Mouse (Mus musculus) C2C12 (cell line): Measurements from ENCODE around the gene Vmn1r52. TPM values are rescaled to one million over a fixed set of nuclear protein-coding genes. Genes with fewer than 3 reads are reported as not detected.
"Not testable (repeated sequence)": the region's sequence is repeated elsewhere in the genome, so short reads cannot be mapped to it uniquely, and the experiment has no call there.

Experiments used
- H3K27me3 ChIP-seq: one replicate; pipeline ENCODE4 v1.6.1; 2011; ENCODE audit not compliant: control insufficient read depth, insufficient read depth, insufficient read length
- H3K36me3 ChIP-seq: one replicate; pipeline ENCODE4 v1.6.1; 2011; ENCODE audit not compliant: control insufficient read depth, insufficient read depth
- H3K4me3 ChIP-seq: one replicate; pipeline ENCODE4 v1.5.1; 2011; ENCODE audit warnings: mild to moderate bottlenecking, control low read depth; ENCODE audit not compliant: poor library complexity, insufficient read depth, severe bottlenecking
- H3K79me2 ChIP-seq: one replicate; pipeline ENCODE4 v1.6.1; 2011; ENCODE audit not compliant: control insufficient read depth, insufficient read depth
- H3K79me3 ChIP-seq: one replicate; pipeline ENCODE4 v1.6.1; 2011; ENCODE audit warnings: low read depth, control low read depth
- H3ac ChIP-seq: one replicate; pipeline ENCODE3; 2011; ENCODE audit warnings: low read depth; ENCODE audit not compliant: control insufficient read depth, insufficient read length
- CEBPB ChIP-seq: IDR thresholded peaks from one replicate; pipeline ENCODE4 v1.6.1; 2011; ENCODE audit warnings: low read depth, mild to moderate bottlenecking, control low read depth, moderate library complexity
- CTCF ChIP-seq: IDR thresholded peaks from one replicate; pipeline ENCODE4 v1.5.1; 2011; ENCODE audit not compliant: control insufficient read depth, insufficient read depth, insufficient read length
- FOSL1 ChIP-seq: IDR thresholded peaks from one replicate; pipeline ENCODE4 v1.8.0; 2011; ENCODE audit warnings: mild to moderate bottlenecking, low read length; ENCODE audit not compliant: poor library complexity, insufficient read depth, severe bottlenecking
- MAX ChIP-seq: IDR thresholded peaks from one replicate; pipeline ENCODE4 v1.6.1; 2011; ENCODE audit warnings: mild to moderate bottlenecking, control low read depth
- MYOD1 ChIP-seq: IDR thresholded peaks from one replicate; pipeline ENCODE4 v1.6.1; 2011; ENCODE audit warnings: low read depth; ENCODE audit not compliant: control insufficient read depth, insufficient read length
- MYOG ChIP-seq: IDR thresholded peaks from one replicate; pipeline ENCODE4 v1.6.1; 2011; ENCODE audit not compliant: control insufficient read depth, insufficient read length; ENCODE audit errors: extremely low read depth
- USF1 ChIP-seq: IDR thresholded peaks from one replicate; pipeline ENCODE4 v1.6.1; 2011; ENCODE audit warnings: low read depth, mild to moderate bottlenecking, control low read depth, moderate library complexity
- long read RNA-seq, 2 experiments: library from polyadenylated mRNA; unstranded; transcript quantifications; one replicate each; pipeline ENCODE4 v2.0.0; 2019 to 2020
- polyA plus RNA-seq: library from polyadenylated mRNA; unstranded; fragments of >200 nt; fragmentation: generic; extraction: Trizol; gene quantifications from one replicate; pipeline ENCODE4 v1.2.1, GENCODE M21; 2012; ENCODE audit warnings: missing spikeins

The Vmn1r52 gene
- not detected for polyA plus RNA-seq
- long read RNA-seq, experiment 1 = 0 reads
- long read RNA-seq, experiment 2 = 0 reads

GRCm38 (mm10) chr6:90174508-90174907, at the start of gene Vmn1r52:
Gene Vmn1r52 (plus strand): TSS chr6:90174808.
- H3K4me3 ChIP-seq = no peak within 1 kb of the TSS
- no peaks in the 10 kb centered on the region for H3K36me3 ChIP-seq
- H3K79me2 ChIP-seq = no peaks in the 10 kb centered on the region
- no peak within 1 kb of the TSS for H3ac ChIP-seq
- H3K79me3 ChIP-seq = no peaks in the 10 kb centered on the region
- H3K27me3 ChIP-seq = no peaks in the 10 kb centered on the region
- TF ChIP-seq CTCF (no peak), MYOD1 (no peak), MAX (no peak), FOSL1 (no peak), MYOG (no peak), USF1 (no peak), CEBPB (no peak)

GRCm38 (mm10) chr6:90160139-90160538, 14.5 kb upstream of the Vmn1r52 start:
- Histone ChIP-seq H3K27me3 (no peaks in the 10 kb centered on the region), H3ac (no peak overlapping the region), H3K4me3 (no peak overlapping the region), H3K79me2 (no peaks in the 10 kb centered on the region), H3K36me3 (no peaks in the 10 kb centered on the region), H3K79me3 (no peaks in the 10 kb centered on the region)
- TF ChIP-seq FOSL1 (no peak), MYOD1 (no peak), MAX (no peak), CTCF (no peak), MYOG (no peak), CEBPB (no peak), USF1 (no peak)

- H3K4me3 ChIP-seq, H3ac ChIP-seq, H3K79me2 ChIP-seq, H3K79me3 ChIP-seq, H3K36me3 ChIP-seq, H3K27me3 ChIP-seq: not testable (repeated sequence)
Measured at GRCm38 (mm10) chr6:90202493-90202892, 27.9 kb downstream of the Vmn1r52 start, which contains the start of gene V1ra8. Gene V1ra8 (plus strand): TSS chr6:90202793.

GRCm38 (mm10) chr6:90224338-90224737, 49.7 kb downstream of the Vmn1r52 start, which contains the start of gene Vmn1r53:
Gene Vmn1r53 (minus strand): TSS chr6:90224438.
- Histone ChIP-seq H3ac (no peak within 1 kb of the TSS), H3K79me3 (no peaks in the 10 kb centered on the region), H3K4me3 (no peak within 1 kb of the TSS), H3K79me2 (no peaks in the 10 kb centered on the region), H3K27me3 (no peaks in the 10 kb centered on the region), H3K36me3 (no peaks in the 10 kb centered on the region)
- no peak for TF ChIP-seq FOSL1
- no peak for TF ChIP-seq CEBPB
- no peak for TF ChIP-seq MYOD1
- TF ChIP-seq CTCF = no peak
- no peak for TF ChIP-seq MYOG
- no peak for TF ChIP-seq MAX
- no peak for TF ChIP-seq USF1

Other genes starting within 250 kb of the Vmn1r52 start
- not detected for gene Vmn1r45, start 234.2 kb upstream of the Vmn1r52 start, polyA plus RNA-seq
- not detected for gene Vmn1r46, start 205.5 kb upstream of the Vmn1r52 start, polyA plus RNA-seq
- not detected for gene Vmn1r47, start 158.7 kb upstream of the Vmn1r52 start, polyA plus RNA-seq
- not detected for gene Vmn1r48, start 138.0 kb upstream of the Vmn1r52 start, polyA plus RNA-seq
- gene Vmn1r49, start 96.3 kb upstream of the Vmn1r52 start, polyA plus RNA-seq = not detected
- gene Vmn1r50, start 73.4 kb upstream of the Vmn1r52 start, polyA plus RNA-seq = not detected
- gene Vmn1r51, start 52.2 kb upstream of the Vmn1r52 start, polyA plus RNA-seq = not detected
- gene V1ra8, start 28.0 kb downstream of the Vmn1r52 start, polyA plus RNA-seq = not detected
- gene Vmn1r53, start 49.6 kb downstream of the Vmn1r52 start, polyA plus RNA-seq = not detected
- gene Vmn1r54, start 71.5 kb downstream of the Vmn1r52 start, polyA plus RNA-seq = not detected
- gene BC048671, start 126.4 kb downstream of the Vmn1r52 start, polyA plus RNA-seq = not detected
- gene Chst13, start 150.4 kb downstream of the Vmn1r52 start, polyA plus RNA-seq = 0.05 TPM
- not detected for gene Uroc1, start 158.5 kb downstream of the Vmn1r52 start, polyA plus RNA-seq
- 7.4 TPM for gene Zxdc, start 194.7 kb downstream of the Vmn1r52 start, polyA plus RNA-seq